Mouse (Mus musculus): ENCODE data around the gene Zfp740. TPM values are rescaled to one million over a fixed set of nuclear protein-coding genes. Genes with fewer than 3 reads are reported as not detected.
"Not testable (repeated sequence)": the region's sequence is repeated elsewhere in the genome, so short reads cannot be mapped to it uniquely, and the experiment has no call there.

Gene Zfp740
- polyA plus RNA-seq, 1 experiment from 2014 or later = 62.7 TPM

- H3K4me3 ChIP-seq (replicated peaks) = no peak overlapping the region
- H3K36me3 ChIP-seq = peaks cover 86% of the 10 kb centered on the region
- H3K27me3 ChIP-seq = no peaks in the 10 kb centered on the region
- 81% methylated on average over 4 of the region's 4 CpGs for WGBS
- ATAC-seq (ENCODE audit: insufficient number of reproducible peaks, low FRiP score, low TSS enrichment, low read depth) = no peak
- H3K27ac ChIP-seq (replicated peaks) = no peak overlapping the region
- H3K9me3 ChIP-seq (replicated peaks) = no peaks in the 10 kb centered on the region
- H3K4me1 ChIP-seq = peaks cover 18% of the 10 kb centered on the region
- H3K9ac ChIP-seq = no peak overlapping the region
- no peak overlapping the region for H3K4me2 ChIP-seq (replicated peaks)
These were observed 7.8 kb downstream of the Zfp740 start for GRCm38 (mm10) chr15:102210816-102211215.

GRCm38 (mm10) chr15:102211895-102212294 is 8.8 kb downstream of the Zfp740 start:
- Histone ChIP-seq H3K4me2 (replicated peaks) (no peak overlapping the region), H3K36me3 (peaks cover 89% of the 10 kb centered on the region), H3K4me3 (replicated peaks) (no peak overlapping the region), H3K4me1 (peaks cover 10% of the 10 kb centered on the region), H3K27ac (replicated peaks) (no peak overlapping the region), H3K9ac (no peak overlapping the region), H3K9me3 (replicated peaks) (no peaks in the 10 kb centered on the region), H3K27me3 (no peaks in the 10 kb centered on the region)
- no peak for ATAC-seq (ENCODE audit: insufficient number of reproducible peaks, low FRiP score, low TSS enrichment, low read depth)
- WGBS = 80% methylated on average over 6 of the region's 6 CpGs

DNA sequence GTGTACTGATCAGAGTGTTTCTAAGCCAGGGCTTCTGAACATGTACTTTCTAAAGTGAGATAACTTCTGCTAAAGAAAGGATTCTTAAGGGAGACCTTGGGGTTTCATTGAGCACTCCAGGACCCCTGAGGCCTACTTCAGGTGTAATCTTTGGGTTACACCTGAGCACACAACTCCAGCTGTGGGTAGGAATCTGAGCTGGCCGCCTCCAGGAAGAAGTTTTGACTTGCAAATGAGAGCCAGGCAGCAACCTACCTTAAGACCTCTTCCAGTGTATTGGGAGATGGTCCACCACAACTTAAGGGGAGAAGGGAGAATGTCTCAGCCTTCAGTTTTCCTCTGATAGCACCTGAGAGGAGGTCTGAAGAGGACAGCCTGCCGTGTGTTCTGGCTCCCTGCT is 11.1 kb downstream of the Zfp740 start:
- no peak overlapping the region for H3K9ac ChIP-seq
- no peaks in the 10 kb centered on the region for H3K27me3 ChIP-seq
- H3K9me3 ChIP-seq (replicated peaks) = no peaks in the 10 kb centered on the region
- no peak overlapping the region for H3K4me3 ChIP-seq (replicated peaks)
- 44% methylated on average over 2 of the region's 2 CpGs for WGBS
- H3K27ac ChIP-seq (replicated peaks) = no peak overlapping the region
- ATAC-seq (ENCODE audit: insufficient number of reproducible peaks, low FRiP score, low TSS enrichment, low read depth) = no peak
- H3K4me1 ChIP-seq = no peaks in the 10 kb centered on the region
- H3K4me2 ChIP-seq (replicated peaks) = no peak overlapping the region
- H3K36me3 ChIP-seq = peaks cover 67% of the 10 kb centered on the region

- 64% methylated on average over 6 of the region's 6 CpGs for WGBS
- H3K4me3 ChIP-seq (replicated peaks) = no peak overlapping the region
- H3K27me3 ChIP-seq = no peaks in the 10 kb centered on the region
- H3K9ac ChIP-seq = no peak overlapping the region
- H3K4me1 ChIP-seq = no peaks in the 10 kb centered on the region
- peaks cover 54% of the 10 kb centered on the region for H3K36me3 ChIP-seq
- no peak overlapping the region for H3K4me2 ChIP-seq (replicated peaks)
- H3K9me3 ChIP-seq (replicated peaks) = no peaks in the 10 kb centered on the region
- no peak overlapping the region for H3K27ac ChIP-seq (replicated peaks)
- ATAC-seq (ENCODE audit: insufficient number of reproducible peaks, low FRiP score, low TSS enrichment, low read depth) = no peak
These were observed 12.6 kb downstream of the Zfp740 start for GRCm38 (mm10) chr15:102215624-102216023.

DNA sequence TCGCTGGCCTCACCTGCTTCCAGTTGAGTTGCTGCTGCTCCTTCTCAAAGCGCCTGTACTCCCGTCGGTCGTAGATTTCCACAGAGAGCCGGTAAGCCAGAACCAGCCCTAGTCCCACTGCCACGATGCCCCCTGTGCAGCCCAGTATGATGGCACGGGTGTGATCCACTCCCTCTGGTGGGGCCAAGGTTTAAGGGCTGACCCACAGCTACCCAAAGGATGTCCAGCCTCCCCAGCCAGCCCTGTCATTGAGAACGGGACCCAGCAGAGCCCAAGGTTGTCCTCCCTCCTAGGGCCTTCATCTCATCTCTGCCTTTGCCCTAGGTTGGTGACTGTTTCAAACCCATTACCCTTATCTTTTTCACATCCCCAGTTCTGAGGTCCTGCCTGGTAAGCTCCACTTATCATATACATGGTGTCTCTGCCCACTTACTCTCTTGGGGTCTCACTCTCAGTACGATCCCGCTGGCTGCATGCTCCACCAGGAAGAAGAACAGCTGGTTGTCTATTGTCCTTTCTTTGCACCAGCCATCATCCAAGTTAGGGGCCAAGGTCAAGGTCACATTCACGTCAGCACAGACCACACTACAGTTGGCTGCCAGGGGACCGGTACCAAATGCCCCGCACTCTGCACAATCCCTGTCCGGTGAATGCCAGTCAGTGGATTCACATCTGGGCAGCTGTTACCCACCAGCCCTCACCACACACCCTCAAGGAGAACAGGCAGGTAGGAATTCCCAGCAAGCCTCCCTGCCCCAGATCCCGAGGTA is 13.6 kb downstream of the Zfp740 start:
- WGBS = 82% methylated on average over 16 of the region's 16 CpGs
- H3K27me3 ChIP-seq = no peaks in the 10 kb centered on the region
- peaks cover 47% of the 10 kb centered on the region for H3K36me3 ChIP-seq
- H3K4me3 ChIP-seq (replicated peaks) = no peak overlapping the region
- no peak overlapping the region for H3K4me2 ChIP-seq (replicated peaks)
- H3K27ac ChIP-seq (replicated peaks) = no peak overlapping the region
- H3K9ac ChIP-seq = no peak overlapping the region
- no peak for ATAC-seq (ENCODE audit: insufficient number of reproducible peaks, low FRiP score, low TSS enrichment, low read depth)
- no peaks in the 10 kb centered on the region for H3K4me1 ChIP-seq
- no peaks in the 10 kb centered on the region for H3K9me3 ChIP-seq (replicated peaks)

- Histone ChIP-seq H3K36me3 (peaks cover 40% of the 10 kb centered on the region), H3K27me3 (no peaks in the 10 kb centered on the region), H3K4me2 (replicated peaks) (no peak overlapping the region), H3K9ac (no peak overlapping the region), H3K4me3 (replicated peaks) (no peak overlapping the region), H3K9me3 (replicated peaks) (no peaks in the 10 kb centered on the region), H3K27ac (replicated peaks) (no peak overlapping the region), H3K4me1 (peaks cover 1% of the 10 kb centered on the region; the same call in 1 of the 2 replicates)
- no peak for ATAC-seq (ENCODE audit: insufficient number of reproducible peaks, low FRiP score, low TSS enrichment, low read depth)
- WGBS = 86% methylated on average over 7 of the region's 7 CpGs
These were observed 14.3 kb downstream of the Zfp740 start for GRCm38 (mm10) chr15:102217325-102217724.

- no peaks in the 10 kb centered on the region for H3K36me3 ChIP-seq
- H3K27me3 ChIP-seq = no peaks in the 10 kb centered on the region
- peaks cover 18% of the 10 kb centered on the region for H3K4me1 ChIP-seq
- ATAC-seq (ENCODE audit: insufficient number of reproducible peaks, low FRiP score, low TSS enrichment, low read depth) = no peak
- H3K9ac ChIP-seq = no peak overlapping the region
- WGBS = 48% methylated on average over 10 of the region's 10 CpGs
- no peak overlapping the region for H3K4me2 ChIP-seq (replicated peaks)
- no peaks in the 10 kb centered on the region for H3K9me3 ChIP-seq (replicated peaks)
- H3K27ac ChIP-seq (replicated peaks) = no peak overlapping the region
- H3K4me3 ChIP-seq (replicated peaks) = no peak overlapping the region
These were observed 19.3 kb downstream of the Zfp740 start for GRCm38 (mm10) chr15:102222386-102222785.

- no peaks in the 10 kb centered on the region for H3K36me3 ChIP-seq
- no peaks in the 10 kb centered on the region for H3K27me3 ChIP-seq
- no peak overlapping the region for H3K27ac ChIP-seq (replicated peaks)
- peak overlapping the region; percentile 90 for H3K4me2 ChIP-seq (replicated peaks)
- ATAC-seq (ENCODE audit: insufficient number of reproducible peaks, low FRiP score, low TSS enrichment, low read depth) = peak; percentile 84
- peaks cover 18% of the 10 kb centered on the region for H3K4me1 ChIP-seq
- H3K9me3 ChIP-seq (replicated peaks) = no peaks in the 10 kb centered on the region
- peak overlapping the region; percentile 48 for H3K4me3 ChIP-seq (replicated peaks)
- 3% methylated on average over 43 of the region's 43 CpGs for WGBS
- peak overlapping the region; percentile 35; the same call in 1 of the 2 replicates for H3K9ac ChIP-seq
These were observed 21.3 kb downstream of the Zfp740 start for GRCm38 (mm10) chr15:102224186-102224991.

- no peaks in the 10 kb centered on the region for H3K27me3 ChIP-seq
- no peaks in the 10 kb centered on the region for H3K9me3 ChIP-seq (replicated peaks)
- H3K4me1 ChIP-seq = peaks cover 18% of the 10 kb centered on the region
- peak overlapping the region; percentile 48 for H3K4me3 ChIP-seq (replicated peaks)
- ATAC-seq (ENCODE audit: insufficient number of reproducible peaks, low FRiP score, low TSS enrichment, low read depth) = no peak
- WGBS = 13% methylated on average over 21 of the region's 21 CpGs
- no peak overlapping the region for H3K27ac ChIP-seq (replicated peaks)
- no peaks in the 10 kb centered on the region for H3K36me3 ChIP-seq
- H3K4me2 ChIP-seq (replicated peaks) = peak overlapping the region; percentile 90
- H3K9ac ChIP-seq = 0 out of 2 replicates have a peak overlapping the region, but pooled peaks have one; percentile 35
These were observed 22.1 kb downstream of the Zfp740 start for GRCm38 (mm10) chr15:102224992-102225617.

- H3K4me1 ChIP-seq = peaks cover 18% of the 10 kb centered on the region
- not testable (repeated sequence) for H3K36me3 ChIP-seq; H3K9me3 ChIP-seq (replicated peaks); H3K27ac ChIP-seq (replicated peaks); H3K4me2 ChIP-seq (replicated peaks); H3K27me3 ChIP-seq; ATAC-seq (ENCODE audit: insufficient number of reproducible peaks, low FRiP score, low TSS enrichment, low read depth); H3K4me3 ChIP-seq (replicated peaks); H3K9ac ChIP-seq
- 81% methylated on average over 6 of the region's 6 CpGs for WGBS
These were observed 22.6 kb downstream of the Zfp740 start for GRCm38 (mm10) chr15:102225619-102226018.

Measured in embryonic facial prominence, embryonic 15.5 days (tissue).